Mouse (Mus musculus): ENCODE results near the gene Gm10192.
"Not testable (repeated sequence)": the region's sequence is repeated elsewhere in the genome, so short reads cannot be mapped to it uniquely, and the experiment has no call there.

Gene Gm10192

GRCm38 (mm10) chr4:97183066-97183465, at the start of gene Gm10192:
TSS of gene Gm10192 (minus strand) at chr4:97183166.
- DNase-seq: not testable (repeated sequence)

- no peak for DNase-seq
Observed at GRCm38 (mm10) chr4:97230411-97231104, 47.6 kb upstream of the Gm10192 start.

DNA sequence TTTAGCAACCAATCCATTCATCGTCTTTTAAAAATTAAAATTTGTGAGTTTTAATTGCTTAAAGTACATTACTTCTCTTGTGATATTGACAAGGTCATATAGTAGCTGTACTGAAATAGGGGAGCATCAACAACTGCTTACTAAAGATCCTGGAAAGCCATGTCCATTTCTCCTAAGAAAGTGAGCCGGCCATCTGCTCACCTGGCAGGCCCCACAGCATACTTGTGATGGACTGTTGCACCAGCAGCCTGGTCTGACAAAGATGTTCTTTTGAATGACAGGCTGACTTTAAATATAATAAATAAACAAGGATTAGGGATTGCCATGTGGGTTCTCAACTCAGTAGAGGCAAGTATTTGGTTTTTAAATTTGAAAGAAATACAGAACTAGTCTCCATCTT, 36.7 kb upstream of the Gm10192 start:
- DNase-seq: no peak

DNA sequence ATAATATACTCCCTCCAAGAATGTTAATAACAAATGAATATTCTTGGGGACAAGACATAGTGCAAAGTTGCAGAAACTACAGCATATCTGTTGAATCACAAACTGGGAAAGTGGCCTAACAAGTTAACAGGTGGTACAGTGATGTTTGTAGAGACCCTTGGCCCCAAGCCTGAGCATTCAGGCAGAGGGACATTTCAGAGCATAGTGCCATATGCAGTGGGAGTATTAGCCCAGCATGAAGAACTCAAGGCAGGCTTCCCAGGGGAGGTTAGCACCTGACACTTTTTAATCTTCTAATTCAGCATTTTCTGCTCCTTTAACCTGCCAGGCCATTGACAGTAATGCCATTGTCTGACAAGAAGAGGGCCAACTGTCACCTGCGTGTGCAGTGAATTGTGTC, 34.9 kb upstream of the Gm10192 start:
- DNase-seq: no peak

DNA sequence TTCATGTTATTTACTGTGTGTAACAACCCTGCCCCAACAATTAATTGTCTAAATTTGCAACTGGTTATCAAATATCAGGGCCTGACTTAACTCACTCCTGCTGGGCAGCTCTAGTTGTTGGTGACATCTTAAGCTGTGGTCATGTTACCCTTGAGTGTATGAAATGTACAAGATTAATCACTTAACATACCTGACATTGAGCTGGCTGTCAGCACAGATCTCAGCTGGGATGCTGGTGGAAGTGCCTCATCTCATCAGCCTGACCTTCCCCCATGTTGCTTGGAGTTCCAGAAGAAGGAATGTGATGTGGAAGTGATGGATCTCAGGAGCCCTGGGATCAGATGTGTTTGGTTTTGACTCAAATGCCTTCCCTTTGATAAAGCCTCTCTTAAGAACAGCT, 29.5 kb upstream of the Gm10192 start:
- DNase-seq: no peak

- not testable (repeated sequence) for DNase-seq
Observed at GRCm38 (mm10) chr4:97202986-97203385, 20.0 kb upstream of the Gm10192 start.

GRCm38 (mm10) chr4:97193176-97193575, 10.2 kb upstream of the Gm10192 start:
- no peak for DNase-seq

GRCm38 (mm10) chr4:97192601-97193000, 9.6 kb upstream of the Gm10192 start:
- DNase-seq: no peak

DNA sequence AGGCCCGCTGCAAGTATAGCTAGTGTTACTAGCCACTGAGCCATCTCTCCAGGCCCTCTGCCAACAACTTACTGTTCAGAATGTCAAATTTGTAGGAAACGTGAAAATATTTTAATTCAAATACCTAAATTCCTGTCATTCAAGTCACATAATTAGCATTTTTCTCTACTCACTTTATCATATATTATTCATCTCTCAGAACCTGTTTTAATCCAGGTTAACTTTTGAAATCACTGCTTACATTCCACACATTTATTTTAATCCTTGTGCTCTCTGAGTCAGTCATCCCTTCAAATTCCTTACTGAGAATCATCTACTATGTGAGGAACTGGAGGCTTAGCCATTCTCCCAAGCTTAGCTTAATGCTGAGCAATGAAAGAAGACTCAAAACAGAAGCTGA, 2.6 kb downstream of the Gm10192 start:
- DNase-seq: no peak

- no peak for DNase-seq
Observed at GRCm38 (mm10) chr4:97156841-97157345, 26.1 kb downstream of the Gm10192 start.

- no peak for DNase-seq
Observed at GRCm38 (mm10) chr4:97156084-97156483, 26.9 kb downstream of the Gm10192 start.

DNA sequence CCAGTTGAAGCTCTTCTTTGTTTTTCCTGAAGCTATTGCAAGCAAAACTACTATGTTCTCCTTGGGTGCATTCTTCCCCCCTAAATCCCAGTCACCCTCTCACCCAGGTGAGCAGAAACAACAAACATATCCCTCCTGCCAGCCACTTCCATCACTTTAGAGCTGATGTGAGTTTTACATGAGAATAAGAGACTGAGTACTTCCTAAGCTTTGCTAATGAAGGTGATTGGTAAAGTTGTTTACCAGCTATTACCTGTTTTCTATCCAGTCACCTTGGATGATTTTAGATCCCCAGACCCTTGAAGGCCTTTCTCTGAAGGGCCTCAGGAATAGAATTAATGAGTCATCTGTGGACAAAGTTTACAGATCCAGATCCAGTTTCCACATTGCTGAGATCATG, 29.4 kb downstream of the Gm10192 start:
- no peak for DNase-seq

DNA sequence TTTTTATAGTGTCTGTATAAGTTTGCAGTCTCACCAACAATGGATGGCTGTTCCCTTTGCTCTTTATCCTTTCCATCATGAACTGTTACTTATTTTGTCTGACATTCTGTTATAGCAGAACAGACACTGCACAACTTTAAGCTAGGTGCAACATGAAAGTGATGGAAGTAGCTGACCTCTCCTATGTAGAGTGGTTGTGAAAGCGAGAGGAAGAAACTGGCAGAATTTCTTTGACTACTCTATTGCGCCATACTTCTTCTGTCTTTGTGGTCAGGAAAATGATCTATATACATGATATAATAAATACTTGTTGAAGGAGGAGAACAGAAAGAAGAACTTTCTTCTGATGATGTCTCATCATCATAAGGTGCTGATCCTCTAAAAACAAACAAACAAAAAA, 40.5 kb downstream of the Gm10192 start:
- DNase-seq: no peak
